Mouse (Mus musculus): ENCODE measurements around the gene Vps11.
A peak's percentile ranks its signal among the peaks of the same experiment; 100 is the strongest.
"Not testable (repeated sequence)": the region's sequence is repeated elsewhere in the genome, so short reads cannot be mapped to it uniquely, and the experiment has no call there.

The Vps11 gene

GRCm38 (mm10) chr9:44361190-44361917 lies at the start of gene Vps11:
TSS of gene Vps11 (minus strand) at chr9:44361670.
- DNase-seq = peak; percentile 94 to 95

GRCm38 (mm10) chr9:44410647-44411336 lies 49.3 kb upstream of the Vps11 start:
- DNase-seq = no peak

- DNase-seq = not testable (repeated sequence)
Observed at GRCm38 (mm10) chr9:44408693-44409092, 47.2 kb upstream of the Vps11 start.

GRCm38 (mm10) chr9:44407752-44408097 lies 46.3 kb upstream of the Vps11 start:
- DNase-seq = no peak

- DNase-seq = peak; percentile 91 to 93
Observed at GRCm38 (mm10) chr9:44406906-44407751, 45.7 kb upstream of the Vps11 start, which contains the start of the genes Rps25 and Trappc4. TSS of gene Rps25 (plus strand) at chr9:44407139. TSS of gene Trappc4 (minus strand) at chr9:44407600.

GRCm38 (mm10) chr9:44405011-44405410 lies 43.5 kb upstream of the Vps11 start:
- DNase-seq = no peak

GRCm38 (mm10) chr9:44401081-44401480 lies 39.6 kb upstream of the Vps11 start:
- no peak for DNase-seq

GRCm38 (mm10) chr9:44399795-44400114 lies 38.3 kb upstream of the Vps11 start:
- no peak for DNase-seq

- no peak for DNase-seq
Observed at GRCm38 (mm10) chr9:44399114-44399794, 37.8 kb upstream of the Vps11 start.

- DNase-seq = no peak
Observed at GRCm38 (mm10) chr9:44398551-44398950, 37.1 kb upstream of the Vps11 start.

- no peak for DNase-seq
Observed at GRCm38 (mm10) chr9:44398087-44398486, 36.6 kb upstream of the Vps11 start.

GRCm38 (mm10) chr9:44396684-44397411 lies 35.4 kb upstream of the Vps11 start, which contains the start of gene Slc37a4:
TSS of gene Slc37a4 (plus strand) at chr9:44396852.
- DNase-seq = peak; percentile 94 to 96

- peak; percentile 76 to 78 for DNase-seq
Observed at GRCm38 (mm10) chr9:44391466-44391865, 30.0 kb upstream of the Vps11 start.

- DNase-seq = peak; percentile 76
Observed at GRCm38 (mm10) chr9:44389273-44389672, 27.8 kb upstream of the Vps11 start.

GRCm38 (mm10) chr9:44387221-44387620 lies 25.8 kb upstream of the Vps11 start:
- DNase-seq = no peak

- no peak for DNase-seq
Observed at GRCm38 (mm10) chr9:44384596-44384995, 23.1 kb upstream of the Vps11 start.

GRCm38 (mm10) chr9:44379862-44380261 lies 18.4 kb upstream of the Vps11 start:
- DNase-seq = peak in 1 of 2 experiments; percentile 25

GRCm38 (mm10) chr9:44379054-44379834 lies 17.8 kb upstream of the Vps11 start, which contains the start of gene Hyou1:
TSS of gene Hyou1 (plus strand) at chr9:44379490.
- DNase-seq = peak; percentile 99

- DNase-seq = no peak
Observed at GRCm38 (mm10) chr9:44378153-44378730, 16.8 kb upstream of the Vps11 start.

- not testable (repeated sequence) for DNase-seq
Observed at GRCm38 (mm10) chr9:44377335-44377734, 15.9 kb upstream of the Vps11 start.

- DNase-seq = no peak
Observed at GRCm38 (mm10) chr9:44376141-44376540, 14.7 kb upstream of the Vps11 start.

Measured in cerebellum, postnatal 36 days (tissue).